Mouse (Mus musculus) E14TG2a.4 (cell line): ENCODE measurements around the gene Ykt6.

Experiments
- CTCF ChIP-seq: conservative IDR thresholded peaks from 2 replicates; pipeline ENCODE4 v1.5.1; 2014; ENCODE audit warnings: low read length
- NANOG ChIP-seq: IDR thresholded peaks from 2 replicates; pipeline ENCODE4 v1.6.1; 2014; ENCODE audit warnings: borderline replicate concordance, low read length, mixed read lengths
- POU5F1 ChIP-seq: IDR thresholded peaks from 2 replicates; pipeline ENCODE4 v1.6.1; 2014; ENCODE audit warnings: low read length, borderline replicate concordance

- no peak for TF ChIP-seq CTCF
- no peak for TF ChIP-seq POU5F1
- no peak for TF ChIP-seq NANOG
These were observed 28.1 kb downstream of the Ykt6 start for GRCm38 (mm10) chr11:5983629-5984028.
